Mouse (Mus musculus) heart, postnatal 25 days (tissue): Measurements from ENCODE around the gene Abtb1. TPM values are rescaled to one million over a fixed set of nuclear protein-coding genes. Genes with fewer than 3 reads are reported as not detected.
A peak's percentile ranks its signal among the peaks of the same experiment; 100 is the strongest.

Experiments used
- DNase-seq: peaks from one replicate; pipeline ENCODE4 v3.0.0; 2022; ENCODE audit warnings: low spot score
- intact Hi-C: fragments of 180-260 bp; cut with DNase I; formaldehyde crosslinking; loops from one replicate; pipeline ENCODE4 v1.15.1; 2025
- total RNA-seq, 2 experiments: library from RNA; stranded (reverse); gene quantifications; 2 replicates each; pipeline ENCODE4 v1.2.3; 2021

Gene Abtb1
- total RNA-seq, 2 experiments from 2014 or later = 21.9 to 23.3 TPM

- intact Hi-C loops = no loop called here
- DNase-seq = no peak
These were observed 29.8 kb downstream of the Abtb1 start for GRCm38 (mm10) chr6:88811880-88812400.

- intact Hi-C loops = no loop called here
- DNase-seq = no peak
These were observed 30.4 kb downstream of the Abtb1 start for GRCm38 (mm10) chr6:88811396-88811795.

- intact Hi-C loops = no loop called here
- no peak for DNase-seq
These were observed 31.5 kb downstream of the Abtb1 start for GRCm38 (mm10) chr6:88810291-88810690.

- intact Hi-C loops = no loop called here
- no peak for DNase-seq
These were observed 32.4 kb downstream of the Abtb1 start for GRCm38 (mm10) chr6:88809091-88810037.

GRCm38 (mm10) chr6:88804966-88805577 lies 36.7 kb downstream of the Abtb1 start:
- DNase-seq = no peak
- intact Hi-C loops = no loop called here

GRCm38 (mm10) chr6:88803957-88804695 lies 37.7 kb downstream of the Abtb1 start:
- intact Hi-C loops = no loop called here
- DNase-seq = no peak

GRCm38 (mm10) chr6:88803051-88803450 lies 38.7 kb downstream of the Abtb1 start:
- intact Hi-C loops = no loop called here
- no peak for DNase-seq

GRCm38 (mm10) chr6:88800735-88801134 lies 41.0 kb downstream of the Abtb1 start:
- intact Hi-C loops = no loop called here
- no peak for DNase-seq

- no peak for DNase-seq
- intact Hi-C loops = no loop called here
These were observed 41.6 kb downstream of the Abtb1 start for GRCm38 (mm10) chr6:88800191-88800590.

- no peak for DNase-seq
- intact Hi-C loops = no loop called here
These were observed 47.2 kb downstream of the Abtb1 start for GRCm38 (mm10) chr6:88794561-88794971.

GRCm38 (mm10) chr6:88793872-88794271 lies 47.9 kb downstream of the Abtb1 start:
- DNase-seq = no peak
- intact Hi-C loops = no loop called here

GRCm38 (mm10) chr6:88793243-88793642 lies 48.5 kb downstream of the Abtb1 start:
- intact Hi-C loops = no loop called here

GRCm38 (mm10) chr6:88792147-88792691 lies 49.6 kb downstream of the Abtb1 start:
- no peak for DNase-seq
- intact Hi-C loops = no loop called here

More at GRCm38 (mm10) chr6:88793243-88793642, 48.5 kb downstream of the Abtb1 start:
- no peak for DNase-seq

GRCm38 (mm10) chr6:88791299-88791698 lies 50.5 kb downstream of the Abtb1 start:
- intact Hi-C loops = no loop called here
- DNase-seq = no peak

GRCm38 (mm10) chr6:88788219-88788618 lies 53.6 kb downstream of the Abtb1 start:
- no peak for DNase-seq
- intact Hi-C loops = no loop called here

- intact Hi-C loops = loop anchor here (2.0 kb wide), 1 partner anchor 39 kb away; no protein-coding TSS in a partner anchor
- DNase-seq = no peak
These were observed 54.3 kb downstream of the Abtb1 start for GRCm38 (mm10) chr6:88787496-88787895.

GRCm38 (mm10) chr6:88786732-88787445 lies 54.9 kb downstream of the Abtb1 start:
- intact Hi-C loops = loop anchor here (2.0 kb wide), 1 partner anchor 40 kb away; no protein-coding TSS in a partner anchor
- DNase-seq = peak; percentile 37
